Mouse (Mus musculus) WW6 (cell line): ENCODE measurements around the gene Il11ra1.

Source experiments
- DNase-seq: peaks from one replicate; pipeline ENCODE4 v3.0.0-alpha.2; 2013; ENCODE audit warnings: low read depth, low spot score

The Il11ra1 gene

DNA sequence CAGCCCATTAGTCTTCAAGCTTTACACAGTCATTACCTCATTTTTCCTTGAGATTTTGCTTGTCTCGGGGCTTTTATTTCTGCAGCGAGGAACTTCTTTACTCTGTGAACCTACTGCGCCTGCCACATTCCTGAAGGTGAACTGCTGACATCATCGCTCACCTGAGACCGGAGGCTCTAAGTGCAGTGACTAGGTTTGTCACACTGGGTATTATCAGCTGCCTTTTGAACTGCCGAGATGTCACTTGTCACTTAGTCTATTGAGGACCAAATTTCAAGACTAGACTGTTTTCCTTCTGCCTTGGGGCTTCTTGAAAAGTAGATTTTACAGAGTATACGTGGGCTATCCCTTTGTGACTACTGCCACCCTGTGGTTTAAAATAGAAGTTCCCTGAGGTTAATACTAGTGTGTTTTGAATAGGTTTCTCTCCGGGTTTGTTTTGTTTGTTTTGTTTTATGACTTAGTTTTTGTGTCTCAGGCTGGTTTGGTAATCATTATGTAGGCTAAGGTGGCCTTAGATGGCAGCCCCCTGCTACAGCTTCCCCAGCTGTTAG, 8.5 kb downstream of the Il11ra1 start:
- DNase-seq = no peak

DNA sequence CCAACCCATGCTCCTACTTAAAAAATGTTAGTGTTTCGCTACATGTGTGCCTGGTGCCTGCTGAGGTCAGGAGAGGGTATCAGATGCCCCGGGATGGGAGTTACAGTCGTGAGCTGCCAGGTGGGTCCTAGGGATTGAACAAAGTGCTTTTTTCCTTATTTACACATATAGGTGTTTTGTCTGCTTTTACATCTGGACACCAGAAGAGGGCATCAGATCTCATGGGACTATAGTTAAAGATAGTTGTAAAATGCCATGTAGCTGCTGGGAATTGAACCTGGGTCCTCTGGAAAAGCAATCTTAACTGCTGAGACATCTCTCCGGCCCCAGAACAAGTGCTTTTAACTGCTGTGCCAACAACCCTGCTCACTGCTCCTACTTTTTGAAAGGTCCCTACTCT, 10.4 kb downstream of the Il11ra1 start:
- DNase-seq = no peak

DNA sequence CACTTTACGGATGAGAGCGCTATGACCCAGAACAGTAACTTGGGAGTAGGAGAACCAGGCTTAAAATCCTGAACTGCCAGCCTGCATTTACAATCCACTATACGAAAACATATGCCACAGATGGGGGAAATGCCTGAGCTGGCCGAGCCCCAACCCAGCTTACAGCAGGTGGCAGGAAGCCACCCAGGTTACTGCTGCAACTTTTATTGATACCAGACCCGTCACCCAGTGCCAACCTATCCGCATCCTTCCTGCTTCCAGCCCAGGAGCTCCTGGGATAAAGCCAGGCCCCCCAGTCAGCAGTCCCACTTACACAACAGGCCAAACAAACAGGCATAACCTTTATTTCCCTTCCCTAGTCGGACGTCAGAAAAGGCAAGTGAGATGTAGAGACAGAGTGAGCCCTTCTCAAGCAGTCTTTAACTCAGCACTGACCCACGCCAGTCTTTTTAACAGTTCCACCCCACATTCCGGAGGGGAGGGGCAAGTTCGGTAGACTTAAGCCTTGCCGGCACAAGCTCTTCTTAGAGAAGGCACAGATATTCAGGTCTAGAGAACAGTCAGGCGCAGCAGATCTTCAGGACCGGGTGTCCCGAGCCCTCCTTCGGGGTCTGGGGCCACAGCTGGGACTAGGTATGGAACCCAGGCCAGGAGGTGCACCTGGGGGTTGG, 12.1 kb downstream of the Il11ra1 start:
- no peak for DNase-seq

DNA sequence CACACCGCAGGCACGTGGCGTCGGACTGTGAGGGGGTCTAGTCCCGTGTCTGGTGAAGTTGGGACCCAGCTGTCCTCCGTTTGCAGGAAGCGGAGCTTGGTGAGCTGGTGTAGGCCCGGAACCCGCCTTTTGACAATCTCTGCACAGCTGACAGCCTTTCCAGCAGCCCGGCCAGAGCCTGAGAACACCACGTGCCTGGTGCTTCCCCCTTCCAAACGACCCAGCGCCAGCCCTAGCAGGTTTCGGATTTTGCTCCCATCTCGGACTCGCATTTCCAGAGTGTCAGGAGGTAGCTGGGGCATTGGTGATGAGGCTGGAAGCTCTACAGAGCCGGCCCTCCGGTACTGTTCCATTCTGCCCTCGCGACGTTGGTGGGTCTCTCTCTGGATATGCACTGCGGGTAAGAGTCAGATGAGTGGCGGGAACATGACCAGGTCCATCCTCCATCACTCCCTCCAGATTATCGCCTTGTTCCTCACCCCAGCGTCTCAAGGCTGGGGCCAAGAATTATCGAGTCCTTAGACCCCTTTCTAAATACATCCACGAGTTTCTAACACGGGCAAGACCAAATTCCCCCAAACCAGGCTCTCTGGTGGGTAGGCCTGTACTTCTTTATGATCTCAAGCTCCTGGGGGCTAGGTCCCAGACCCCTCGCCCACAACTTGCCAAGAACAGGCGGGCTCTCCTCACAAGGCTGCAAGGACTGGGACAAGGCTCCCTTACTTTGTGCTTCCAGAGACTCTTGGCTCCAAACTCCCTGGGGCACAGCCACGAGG, 12.8 kb downstream of the Il11ra1 start:
- no peak for DNase-seq

DNA sequence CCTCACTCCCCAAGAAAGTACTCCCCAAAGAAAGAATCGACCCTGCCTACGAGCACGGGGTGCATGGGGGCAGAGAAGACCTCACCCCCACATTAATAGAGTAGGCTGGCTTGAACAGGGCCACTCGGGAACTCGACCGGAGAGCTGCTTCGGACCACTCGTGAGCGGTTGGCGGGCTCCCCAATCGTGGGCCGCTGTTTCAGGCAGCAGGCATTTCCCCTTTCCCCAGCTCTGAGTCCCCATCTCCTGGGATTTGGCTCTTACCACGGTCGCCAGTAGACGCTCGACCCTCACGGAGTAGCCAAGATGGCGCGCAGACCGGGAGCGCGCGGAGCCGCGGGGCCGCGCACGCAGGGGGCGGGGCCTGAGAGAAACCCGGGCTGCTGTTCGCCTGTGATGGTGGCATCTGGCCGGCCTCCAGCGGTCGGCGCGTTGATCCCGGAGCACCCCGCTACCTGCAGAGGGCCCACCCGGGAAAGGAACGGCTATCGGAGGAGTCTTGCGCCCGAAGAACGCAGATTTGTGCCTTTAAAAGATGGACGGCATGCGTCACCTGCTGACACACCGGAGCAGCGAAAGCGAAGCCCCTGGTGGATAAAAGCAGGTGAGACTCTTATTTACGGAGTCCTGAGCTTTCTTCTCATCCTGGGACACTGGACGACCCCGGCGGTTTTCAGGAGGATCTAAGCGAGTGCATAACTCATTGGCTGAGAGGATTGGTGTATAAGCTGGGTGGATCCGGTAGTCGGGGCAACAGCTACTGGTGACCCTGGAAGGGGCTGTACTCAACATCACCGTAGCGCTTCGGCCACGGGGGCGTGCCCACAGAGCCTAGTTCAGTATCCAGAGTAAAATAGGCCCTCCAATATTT, 13.6 kb downstream of the Il11ra1 start, which contains the start of gene Rpp25l:
Rpp25l (minus strand) TSS at position 338 of the 871 bp plus-strand sequence.
- DNase-seq = peak; percentile 65

DNA sequence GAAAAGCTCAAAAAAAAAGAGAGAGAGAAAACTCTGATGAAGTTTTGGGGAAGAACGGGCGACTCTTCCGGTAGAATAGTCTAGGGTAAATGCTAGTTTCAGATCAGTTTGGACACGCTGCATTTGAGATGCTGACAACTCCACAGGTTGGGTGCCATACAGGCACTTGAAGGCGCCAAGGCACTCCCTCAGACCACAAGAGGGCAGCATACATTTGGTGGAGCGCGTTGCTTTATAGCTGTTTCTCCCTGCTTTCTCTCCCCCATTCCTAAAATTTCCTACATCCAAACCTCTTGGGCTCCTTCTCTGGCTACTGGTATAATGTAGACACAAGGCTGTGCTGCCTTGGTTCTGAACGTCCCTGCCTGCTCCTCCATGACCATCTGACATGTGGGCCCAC, 14.5 kb downstream of the Il11ra1 start:
- no peak for DNase-seq

DNA sequence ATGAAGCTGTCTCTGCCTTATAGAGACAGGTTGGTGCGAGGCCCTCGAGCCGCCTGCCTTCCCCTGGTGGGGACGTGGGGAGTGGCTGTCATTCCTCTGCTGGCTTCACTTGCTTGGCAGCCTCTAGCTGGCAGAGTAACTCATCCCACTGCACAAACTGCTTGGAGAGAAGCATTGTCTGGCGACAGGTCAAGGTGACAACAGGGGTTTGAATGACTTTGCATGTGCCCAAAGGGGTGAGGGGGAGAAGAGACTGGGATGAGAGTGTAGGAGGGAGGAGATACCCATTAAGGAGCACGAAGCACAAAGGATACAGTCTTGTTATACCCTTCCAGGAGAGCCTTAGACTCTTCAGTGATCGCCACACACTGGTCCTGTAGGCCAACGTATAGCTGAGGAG, 15.3 kb downstream of the Il11ra1 start:
- no peak for DNase-seq

DNA sequence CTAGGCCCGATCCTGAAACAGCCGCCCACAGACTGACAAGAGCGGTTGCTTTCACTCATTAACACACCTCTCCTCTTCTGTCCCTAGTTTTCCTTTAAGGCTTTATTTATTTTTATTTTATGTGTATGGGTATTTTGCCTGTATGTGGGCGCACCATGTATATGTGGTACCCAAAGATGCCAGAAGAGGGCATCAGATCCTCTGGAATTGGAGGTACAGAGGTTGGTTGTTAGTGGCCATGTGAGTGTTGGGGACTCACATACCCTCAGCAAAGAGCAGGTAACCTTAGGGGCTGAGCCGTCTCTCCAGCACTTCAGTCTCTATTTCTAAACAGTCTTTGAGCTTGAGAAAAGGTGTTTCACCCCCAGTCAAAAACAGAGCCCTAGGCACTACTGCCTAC, 15.8 kb downstream of the Il11ra1 start:
- DNase-seq = no peak

DNA sequence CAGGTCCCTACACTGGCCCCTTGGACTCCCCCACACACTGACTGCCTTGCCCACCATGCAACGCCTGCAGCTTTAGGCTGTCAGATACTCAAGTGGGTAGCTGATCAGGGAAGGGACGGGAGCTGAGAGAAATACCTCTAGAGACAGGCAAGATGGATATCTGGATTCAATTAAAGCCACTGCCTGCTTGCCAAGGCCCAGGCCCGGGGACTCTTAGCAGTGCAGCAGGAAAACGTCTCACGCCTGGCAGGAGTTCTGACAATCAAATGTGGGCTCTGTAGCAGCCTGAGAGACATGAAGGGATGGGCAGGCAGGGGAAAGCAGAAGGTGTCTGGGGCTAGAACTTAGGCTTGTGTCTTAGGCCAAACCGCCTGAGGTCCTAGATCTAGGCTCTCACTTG, 17.0 kb downstream of the Il11ra1 start:
- DNase-seq = no peak

DNA sequence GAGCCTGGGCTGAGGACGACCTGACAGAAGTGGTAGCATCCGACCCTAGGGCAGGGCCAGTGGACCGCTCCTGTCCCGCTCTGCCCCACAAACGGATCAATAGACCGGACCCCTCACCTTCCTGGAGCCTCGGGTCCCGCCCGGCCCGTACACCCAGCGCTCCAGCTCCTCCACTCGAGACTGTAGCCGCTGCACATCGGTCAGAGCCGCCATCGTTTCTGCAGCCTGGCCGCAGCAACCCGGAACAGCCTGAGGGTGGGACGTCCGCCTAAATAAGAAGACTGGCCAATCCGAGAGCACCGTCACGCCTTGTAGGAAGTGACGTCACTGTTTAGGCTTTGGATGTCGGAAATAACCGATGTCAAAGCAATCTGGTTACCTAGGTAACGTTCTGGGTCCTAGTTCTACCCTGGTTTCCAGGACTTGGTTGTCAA, 23.1 kb downstream of the Il11ra1 start, which contains the start of gene Dctn3:
Dctn3 (minus strand) TSS at position 253 of the 434 bp plus-strand sequence.
- peak; percentile 83 for DNase-seq

DNA sequence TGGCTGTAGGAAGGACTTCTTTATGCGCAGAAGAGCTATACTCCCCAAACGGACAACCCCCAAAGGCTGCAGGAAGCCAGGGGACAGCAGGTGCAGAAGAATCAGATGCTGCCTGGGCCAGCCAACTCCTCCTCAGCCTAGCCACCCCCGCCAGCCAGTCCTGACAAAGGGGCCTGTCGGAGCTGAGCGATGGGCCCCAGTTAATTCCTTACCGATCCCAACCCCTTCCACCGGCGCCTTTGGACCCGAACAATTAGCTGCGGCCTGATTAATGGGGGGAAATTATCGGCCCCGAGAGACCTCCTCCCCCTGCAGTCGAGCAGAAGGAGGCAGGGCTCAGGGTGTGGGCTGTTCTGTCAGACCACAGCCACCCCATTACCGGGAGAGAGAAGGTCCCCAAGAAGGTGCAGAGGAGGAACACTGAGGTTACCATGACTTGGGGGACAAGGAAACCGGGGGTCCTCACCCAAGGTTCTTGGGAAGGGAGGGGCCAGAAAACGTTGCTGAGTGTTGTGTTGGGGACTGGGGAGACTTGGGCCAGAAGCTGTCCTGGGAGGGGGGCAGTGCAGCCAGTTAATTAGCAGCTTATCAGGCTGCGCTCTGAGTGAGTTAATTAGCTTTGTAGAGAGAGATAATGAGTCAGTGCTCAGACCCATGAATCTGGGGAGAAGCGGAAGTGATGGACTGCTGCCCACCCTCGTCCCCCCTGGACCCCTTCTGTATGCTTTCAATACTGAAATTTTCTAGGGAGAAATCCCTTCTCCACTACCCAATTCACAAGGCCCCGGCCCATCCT, 27.2 kb downstream of the Il11ra1 start:
- DNase-seq = no peak

DNA sequence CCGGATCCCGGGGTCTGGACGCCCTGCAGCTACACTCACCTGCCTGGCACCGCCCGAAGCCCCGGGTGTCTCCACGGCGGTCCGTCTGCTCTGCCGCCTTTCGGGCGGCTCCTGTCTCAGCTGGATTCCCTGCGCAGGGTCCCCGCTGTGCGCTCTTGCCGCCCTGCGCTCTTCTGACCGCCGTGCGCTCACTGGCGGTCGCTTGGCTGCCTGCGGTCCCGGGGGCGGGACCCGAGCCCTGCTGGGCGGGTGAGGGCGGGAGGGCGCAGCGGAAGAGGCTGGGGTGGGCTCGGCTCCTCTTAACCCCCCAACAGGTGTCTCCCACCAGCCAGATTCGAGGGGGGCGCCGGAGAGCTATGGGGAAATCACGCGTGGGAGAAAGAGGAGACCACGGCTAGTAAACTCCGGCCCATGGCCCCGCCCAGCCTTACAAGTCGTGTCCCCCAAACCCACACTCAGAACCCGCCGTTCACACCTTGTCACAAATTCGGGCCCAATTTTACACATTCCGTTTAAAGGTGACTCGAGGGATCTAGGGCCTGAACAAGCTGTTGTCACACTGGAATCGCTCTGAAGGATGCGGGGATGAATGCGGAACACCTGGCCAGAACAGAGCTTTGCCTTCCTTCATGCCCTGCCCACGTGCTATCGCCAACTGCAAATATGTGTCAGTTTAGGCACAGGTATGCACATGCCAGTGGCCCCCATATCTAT, 31.4 kb downstream of the Il11ra1 start, which contains the start of gene Arid3c:
Arid3c (minus strand) TSS at position 91 of the 714 bp plus-strand sequence.
- DNase-seq = no peak

DNA sequence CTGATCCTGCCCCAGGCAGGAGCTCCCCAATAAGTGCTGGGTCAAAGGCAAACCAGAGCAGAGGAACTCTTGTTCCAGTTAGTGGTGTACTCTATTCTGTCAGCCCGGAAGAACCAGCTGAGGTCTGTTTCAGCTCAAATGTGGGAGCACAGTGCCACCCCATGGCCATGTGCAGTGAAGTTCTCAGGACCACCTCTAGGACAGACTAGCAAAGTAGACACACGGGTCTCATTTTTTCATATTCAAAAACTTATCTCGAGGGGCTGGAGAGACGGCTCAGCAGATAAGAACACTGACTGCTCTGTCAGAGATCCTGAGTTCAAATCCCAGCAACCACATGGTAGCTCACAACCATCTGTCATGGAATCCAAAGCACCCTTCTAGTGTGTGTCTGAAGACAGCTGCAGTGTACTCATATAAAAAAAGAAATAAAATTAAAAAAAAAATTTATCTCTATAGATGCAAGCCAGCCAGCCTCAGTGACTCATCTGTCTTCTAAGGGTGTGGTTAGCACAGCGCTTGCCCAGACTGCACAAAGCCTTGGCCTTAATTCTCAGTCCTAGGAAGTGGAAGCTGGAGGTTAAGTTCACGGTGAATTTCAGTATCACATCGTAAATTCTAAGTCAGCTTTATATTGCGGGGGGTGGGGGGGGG, 37.9 kb downstream of the Il11ra1 start:
- no peak for DNase-seq

DNA sequence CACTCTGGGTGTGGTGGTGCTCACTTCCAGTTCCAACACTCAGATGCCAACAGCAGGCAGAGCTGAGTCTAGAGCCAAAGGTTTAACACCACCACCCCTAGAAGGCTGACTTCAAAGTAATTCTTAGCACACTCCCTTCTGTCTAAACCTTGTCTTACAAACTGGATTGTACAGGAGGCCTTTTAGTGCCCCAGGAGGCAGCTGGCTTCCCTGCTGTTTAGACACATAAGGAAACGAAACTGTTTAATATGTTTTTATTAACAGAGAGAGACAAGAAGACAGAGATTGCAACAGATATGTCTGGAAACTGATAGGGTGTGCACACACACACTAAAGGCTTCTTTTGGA, 38.4 kb downstream of the Il11ra1 start:
- no peak for DNase-seq

DNA sequence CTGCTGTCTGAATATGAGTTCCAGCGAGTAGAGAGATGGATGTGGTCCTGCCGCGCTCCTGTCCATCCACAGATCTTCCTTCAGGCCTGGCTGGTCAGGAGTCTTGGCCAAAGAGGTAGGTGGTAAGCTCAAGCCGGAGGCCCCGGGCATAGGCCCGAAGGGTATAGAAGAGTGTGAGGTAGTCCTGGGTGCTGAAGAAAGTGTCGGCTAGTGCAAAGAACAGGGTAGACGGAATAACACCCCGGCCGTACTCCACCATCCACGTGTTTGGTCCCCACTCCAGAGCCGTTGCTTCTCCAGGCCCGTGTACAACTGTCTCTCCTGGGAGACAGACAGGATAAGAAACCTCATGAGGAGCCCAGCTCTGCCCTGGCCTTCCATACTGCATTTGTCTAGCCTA, 39.5 kb downstream of the Il11ra1 start:
- DNase-seq = no peak

DNA sequence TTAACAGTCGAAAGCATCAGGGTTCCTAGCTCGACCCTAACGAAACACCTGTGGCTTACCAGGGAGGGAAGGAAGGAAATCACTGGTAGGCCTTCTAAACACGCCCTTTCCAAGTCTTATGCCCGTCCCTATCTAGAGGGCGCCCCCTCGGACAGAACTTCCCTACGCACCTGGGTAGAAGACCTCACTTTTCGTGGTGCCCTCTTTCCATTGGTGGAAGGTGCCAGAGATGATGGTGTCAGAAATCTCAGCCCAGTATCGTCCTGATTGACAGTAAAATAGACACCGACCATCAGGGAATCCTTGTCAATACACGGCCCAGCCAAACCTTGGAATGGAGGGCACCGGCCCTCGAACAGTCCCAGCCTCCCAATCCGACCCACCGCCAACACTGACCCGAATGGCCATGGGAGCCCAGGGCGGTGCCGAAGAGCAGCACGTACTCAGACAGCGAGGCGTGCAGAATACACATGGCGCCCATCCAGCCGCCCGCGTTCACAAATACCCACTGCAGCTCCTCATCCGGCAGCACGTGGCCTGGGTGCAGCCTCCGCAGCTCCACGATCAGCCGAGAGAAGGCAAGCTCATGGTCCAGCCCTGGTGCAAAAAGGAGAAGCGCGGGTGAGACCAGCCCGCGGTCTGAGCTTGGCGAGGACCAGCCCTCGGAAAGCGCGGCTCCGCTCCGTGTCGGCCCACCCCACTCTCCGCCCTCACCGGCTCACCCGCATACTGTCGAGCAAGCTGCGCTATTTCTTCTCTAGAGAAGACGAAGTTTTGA, 40.8 kb downstream of the Il11ra1 start:
- DNase-seq = peak; percentile 47

DNA sequence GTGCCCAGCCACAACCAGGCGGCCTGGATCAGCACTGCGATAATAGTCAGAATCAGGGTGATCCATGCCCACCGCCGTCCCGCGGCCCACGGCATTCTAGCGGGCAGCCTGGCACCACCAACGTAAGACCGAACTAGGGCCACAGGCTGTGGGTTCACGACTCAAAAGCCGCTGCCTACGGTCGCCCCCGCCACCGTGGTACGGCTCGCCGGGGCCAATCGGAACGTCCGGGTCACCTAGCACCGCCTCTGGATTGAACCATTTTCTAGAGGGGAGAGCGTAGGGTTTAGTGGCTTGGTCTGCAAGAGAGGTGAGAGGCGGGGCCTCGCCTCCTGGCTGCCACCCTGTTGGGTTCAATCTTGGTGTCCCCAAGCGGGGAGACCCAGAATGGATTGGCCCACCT, 41.4 kb downstream of the Il11ra1 start:
- peak; percentile 93 for DNase-seq

DNA sequence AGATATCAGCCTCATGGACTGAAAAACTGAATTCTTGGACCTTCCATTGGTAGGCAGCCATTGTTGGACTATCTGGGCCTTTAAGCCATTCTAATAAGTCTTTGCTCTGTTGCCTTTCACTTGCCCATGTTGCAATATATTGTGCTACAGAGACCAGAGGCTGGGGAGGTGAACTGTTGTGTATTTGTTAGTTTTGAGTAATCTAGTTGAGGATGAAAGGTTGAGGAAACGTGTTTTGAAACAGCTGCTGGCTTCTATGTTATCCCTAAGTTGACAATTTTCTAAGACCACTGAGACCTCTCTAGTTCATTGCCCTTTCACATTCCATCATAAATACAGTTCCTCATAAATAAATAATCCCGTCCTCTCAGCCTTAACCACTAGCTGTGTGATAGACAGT, 44.3 kb downstream of the Il11ra1 start:
- DNase-seq = no peak

DNA sequence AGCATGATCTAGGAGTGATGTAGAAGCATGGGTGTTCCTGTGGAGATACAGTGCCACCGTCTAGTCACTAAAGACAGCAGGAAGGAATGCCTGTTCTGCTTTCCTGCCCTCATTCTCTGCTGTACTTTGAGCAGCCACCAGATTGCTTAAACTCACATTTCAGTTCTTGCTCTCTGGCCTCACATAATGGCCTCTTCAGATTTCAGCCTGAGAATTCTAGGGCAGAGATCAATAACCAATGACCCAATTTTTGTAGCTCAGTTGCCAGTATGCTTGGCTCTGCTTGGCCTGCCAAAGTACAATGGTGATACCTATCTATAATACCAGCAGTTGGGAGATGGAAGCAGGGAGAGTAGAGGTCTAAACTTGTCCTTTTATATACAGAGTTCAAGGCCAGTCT, 45.2 kb downstream of the Il11ra1 start:
- DNase-seq = no peak
